Mouse (Mus musculus): ENCODE data around the gene Clcn1. TPM values are rescaled to one million over a fixed set of nuclear protein-coding genes. Genes with fewer than 3 reads are reported as not detected.

The Clcn1 gene
- total RNA-seq (2021) = 1 to 10 TPM; 4.3 to 4.9 TPM
- polyA plus RNA-seq (2012; rRNA removed) = 12.1 and 20.9 TPM in 2 replicates
- long read RNA-seq = 0 reads

DNA sequence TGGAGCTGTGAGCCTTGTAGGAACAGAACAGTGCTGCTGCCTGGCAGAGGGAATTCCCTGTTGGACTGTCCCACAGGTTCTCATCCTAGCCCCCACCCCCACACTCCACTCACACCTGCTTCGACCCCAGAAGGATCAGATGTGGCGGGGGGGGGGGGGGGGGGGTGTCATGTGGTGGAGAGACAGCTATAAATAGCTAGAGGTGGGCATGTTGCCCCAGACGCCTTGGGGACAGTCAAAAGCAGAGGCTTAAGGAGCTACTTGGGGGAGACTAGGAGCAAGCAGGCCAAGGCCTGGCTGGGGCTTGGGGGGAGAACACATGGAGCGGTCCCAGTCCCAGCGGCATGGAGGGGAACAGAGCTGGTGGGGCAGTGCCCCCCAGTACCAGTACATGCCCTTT, at the start of gene Clcn1:
Gene Clcn1, plus strand, starts transcription at position 238 of the 400 bp plus-strand sequence.
- Histone ChIP-seq H3K4me3 (peak within 1 kb of the TSS; percentile 38), H3K27me3 (ENCODE audit: control insufficient read depth, insufficient read depth, low read length) (no peaks in the 10 kb centered on the region), H3K4me1 (ENCODE audit: control insufficient read depth, insufficient read depth, low read length) (no peaks in the 10 kb centered on the region; the same call in 1 of the 2 replicates), H3K79me2 (replicated peaks; ENCODE audit: control insufficient read depth, insufficient read depth, low read length) (no peaks in the 10 kb centered on the region), H3K27ac (peak within 1 kb of the TSS; percentile 62), H3K9ac (ENCODE audit: low read depth, low read length) (peak within 1 kb of the TSS; percentile 72), H3K36me3 (ENCODE audit: control insufficient read depth, insufficient read depth, low read length) (peaks cover 12% of the 10 kb centered on the region)
- intact Hi-C loops (cut with DNase I) = no loop called here
- TF ChIP-seq POLR2A (IDR thresholded peaks at IDR 0.05; ENCODE audit: insufficient read depth, low read depth, low read length) (no peak; the same call in 1 of the 2 replicates), CTCF (IDR thresholded peaks at IDR 0.05) (no peak), EP300 (IDR thresholded peaks at IDR 0.05; ENCODE audit: insufficient read depth, low read depth, low read length) (no peak)
- 59% methylated on average over 5 of the region's 5 CpGs for WGBS
- DNase-seq = no peak

DNA sequence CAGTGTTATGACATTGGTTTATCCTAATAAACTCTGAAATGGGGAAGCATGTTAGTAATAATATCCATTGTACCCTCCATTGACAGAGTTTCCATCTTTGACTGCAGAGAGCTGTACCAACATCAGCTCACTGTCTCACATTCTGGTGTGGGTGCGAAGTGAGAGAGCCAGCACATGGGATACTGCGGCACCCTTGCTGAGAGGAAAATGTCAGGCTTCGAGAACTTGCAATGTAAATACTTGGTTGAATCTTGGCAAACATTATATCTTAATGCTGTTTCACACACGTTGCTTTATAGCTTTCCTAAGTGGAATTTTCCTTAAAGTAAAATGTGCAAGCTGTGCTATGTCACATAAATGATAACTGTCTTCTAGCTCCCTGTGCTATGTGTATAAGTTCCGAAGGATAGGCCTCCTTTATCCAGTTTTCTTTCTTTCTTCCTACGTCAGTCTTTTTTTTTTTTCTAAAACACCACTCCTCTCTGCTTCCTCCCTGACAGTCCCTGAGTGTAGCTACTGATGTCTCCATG, 49.1 kb upstream of the Clcn1 start:
- Histone ChIP-seq H3K27ac (no peak overlapping the region), H3K9ac (ENCODE audit: low read depth, low read length) (no peak overlapping the region), H3K4me3 (no peak overlapping the region), H3K4me1 (ENCODE audit: control insufficient read depth, insufficient read depth, low read length) (no peaks in the 10 kb centered on the region), H3K79me2 (replicated peaks; ENCODE audit: control insufficient read depth, insufficient read depth, low read length) (no peaks in the 10 kb centered on the region), H3K27me3 (ENCODE audit: control insufficient read depth, insufficient read depth, low read length) (no peaks in the 10 kb centered on the region), H3K36me3 (ENCODE audit: control insufficient read depth, insufficient read depth, low read length) (no peaks in the 10 kb centered on the region)
- no peak for TF ChIP-seq CTCF (IDR thresholded peaks at IDR 0.05)
- TF ChIP-seq EP300 (IDR thresholded peaks at IDR 0.05; ENCODE audit: insufficient read depth, low read depth, low read length) = no peak
- TF ChIP-seq POLR2A (IDR thresholded peaks at IDR 0.05; ENCODE audit: insufficient read depth, low read depth, low read length) = no peak
- 58% methylated on average over 6 of the region's 6 CpGs for WGBS
- no peak for DNase-seq
- intact Hi-C loops (cut with DNase I) = no loop called here

DNA sequence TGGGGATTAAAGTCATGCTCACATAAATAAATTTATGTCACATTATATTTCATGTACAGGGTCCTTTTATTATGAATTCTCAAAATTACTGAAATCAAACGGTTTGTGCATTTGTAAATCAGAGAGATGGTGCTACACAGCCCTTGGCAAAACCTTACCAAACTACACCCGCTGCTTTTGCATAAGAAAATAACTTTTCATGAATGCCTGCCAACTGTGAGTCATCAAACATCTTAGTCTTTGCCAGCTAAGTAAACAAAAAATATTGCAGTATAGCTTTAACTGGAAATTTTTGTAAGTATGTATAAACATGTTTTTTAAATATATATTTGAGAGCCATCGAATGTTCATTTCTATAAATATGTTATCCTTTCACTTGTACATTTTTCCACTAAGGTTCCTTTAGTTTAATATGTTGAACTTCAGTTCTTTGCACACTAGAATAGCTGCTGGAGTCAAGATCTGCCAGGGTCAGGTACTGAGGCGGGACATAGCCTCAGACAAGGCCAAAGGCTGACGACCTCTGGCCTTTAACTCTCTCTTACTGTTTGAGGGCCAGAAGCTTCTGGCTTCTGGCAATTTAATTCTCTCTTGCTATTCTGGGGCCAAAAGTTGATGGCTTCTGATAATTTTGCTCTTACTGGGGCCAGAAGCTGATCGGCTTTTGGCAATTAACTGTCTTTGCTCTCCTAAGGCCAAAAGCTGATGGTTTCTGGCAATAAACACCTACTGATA, 45.0 kb upstream of the Clcn1 start:
- no peak overlapping the region for H3K4me3 ChIP-seq
- intact Hi-C loops (cut with DNase I) = no loop called here
- 64% methylated on average over 6 of the region's 6 CpGs for WGBS
- no peaks in the 10 kb centered on the region for H3K27me3 ChIP-seq (ENCODE audit: control insufficient read depth, insufficient read depth, low read length)
- TF ChIP-seq POLR2A (IDR thresholded peaks at IDR 0.05; ENCODE audit: insufficient read depth, low read depth, low read length) (no peak), EP300 (IDR thresholded peaks at IDR 0.05; ENCODE audit: insufficient read depth, low read depth, low read length) (no peak), CTCF (IDR thresholded peaks at IDR 0.05) (no peak)
- no peak overlapping the region; the same call in 1 of the 2 replicates for H3K27ac ChIP-seq
- no peaks in the 10 kb centered on the region for H3K36me3 ChIP-seq (ENCODE audit: control insufficient read depth, insufficient read depth, low read length)
- no peaks in the 10 kb centered on the region for H3K79me2 ChIP-seq (replicated peaks; ENCODE audit: control insufficient read depth, insufficient read depth, low read length)
- H3K9ac ChIP-seq (ENCODE audit: low read depth, low read length) = no peak overlapping the region
- H3K4me1 ChIP-seq (ENCODE audit: control insufficient read depth, insufficient read depth, low read length) = no peaks in the 10 kb centered on the region; the same call in 1 of the 2 replicates
- no peak for DNase-seq

DNA sequence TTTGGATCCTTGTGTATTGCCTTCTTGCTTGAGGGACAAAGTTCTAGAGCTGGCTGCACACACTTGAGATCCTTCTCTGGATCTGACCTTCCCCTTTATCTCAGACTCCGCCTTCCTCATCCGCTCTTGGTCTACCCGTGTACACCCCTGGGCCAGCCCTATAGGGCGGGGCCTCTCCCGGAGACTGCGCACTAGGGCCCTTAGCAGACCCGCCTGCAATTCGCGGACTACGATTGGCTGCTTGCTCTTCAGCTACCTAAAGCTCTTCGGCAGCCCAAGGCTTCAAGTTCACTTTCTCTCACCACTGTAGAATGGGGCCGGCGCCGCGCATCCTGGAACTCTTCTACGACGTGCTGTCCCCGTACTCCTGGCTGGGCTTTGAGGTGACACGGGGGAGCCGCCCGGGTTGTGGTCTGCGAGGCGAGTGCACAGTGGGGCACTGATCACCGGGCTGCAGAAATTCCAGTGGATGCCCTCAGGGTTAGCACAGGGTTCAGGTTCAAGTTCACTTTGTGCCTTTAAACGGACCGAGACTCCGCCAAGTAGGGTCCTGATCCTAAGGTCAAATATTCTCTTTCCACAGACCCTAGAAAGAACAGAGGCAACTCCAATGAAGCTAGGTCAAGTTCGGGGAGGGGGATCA, 40.7 kb upstream of the Clcn1 start, which contains the start of gene Gstk1:
Gene Gstk1, plus strand, starts transcription at position 225 of the 643 bp plus-strand sequence.
- 2% methylated on average over 28 of the region's 28 CpGs for WGBS
- peak; percentile 86 to 92 for DNase-seq
- peak within 1 kb of the TSS; percentile 70 for H3K4me3 ChIP-seq
- no peaks in the 10 kb centered on the region for H3K27me3 ChIP-seq (ENCODE audit: control insufficient read depth, insufficient read depth, low read length)
- no peaks in the 10 kb centered on the region; the same call in 1 of the 2 replicates for H3K4me1 ChIP-seq (ENCODE audit: control insufficient read depth, insufficient read depth, low read length)
- H3K9ac ChIP-seq (ENCODE audit: low read depth, low read length) = peak within 1 kb of the TSS; percentile 85
- no peaks in the 10 kb centered on the region for H3K36me3 ChIP-seq (ENCODE audit: control insufficient read depth, insufficient read depth, low read length)
- intact Hi-C loops (cut with DNase I) = loop anchor here (1.0 kb wide), 1 partner anchor 18 kb away; the partner anchor contains the start of gene Casp2
- peak within 1 kb of the TSS; percentile 67 for H3K27ac ChIP-seq
- TF ChIP-seq POLR2A (IDR thresholded peaks at IDR 0.05; ENCODE audit: insufficient read depth, low read depth, low read length) = peak; percentile 82
- no peak for TF ChIP-seq CTCF (IDR thresholded peaks at IDR 0.05)
- H3K79me2 ChIP-seq (replicated peaks; ENCODE audit: control insufficient read depth, insufficient read depth, low read length) = no peaks in the 10 kb centered on the region

DNA sequence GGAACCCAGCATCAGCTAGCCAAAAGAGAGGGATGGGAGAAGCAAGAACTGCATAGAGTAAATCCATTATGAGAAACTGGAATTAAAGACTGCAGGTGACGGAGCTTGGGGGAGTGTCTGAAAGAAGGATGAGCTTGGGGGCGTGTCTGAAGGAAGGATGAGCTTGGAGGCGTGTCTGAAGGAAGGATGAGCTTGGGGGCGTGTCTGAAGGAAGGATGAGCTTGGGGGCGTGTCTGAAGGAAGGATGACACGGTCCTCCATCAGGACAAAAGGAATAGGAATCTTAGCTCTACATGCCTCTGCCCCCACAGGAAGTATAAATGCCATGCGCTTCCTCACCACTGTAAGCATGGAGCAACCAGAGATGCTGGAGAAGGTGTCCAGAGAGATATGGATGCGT, 39.3 kb upstream of the Clcn1 start:
- H3K27me3 ChIP-seq (ENCODE audit: control insufficient read depth, insufficient read depth, low read length) = no peaks in the 10 kb centered on the region
- TF ChIP-seq CTCF (IDR thresholded peaks at IDR 0.05) (no peak), EP300 (IDR thresholded peaks at IDR 0.05; ENCODE audit: insufficient read depth, low read depth, low read length) (no peak), POLR2A (IDR thresholded peaks at IDR 0.05; ENCODE audit: insufficient read depth, low read depth, low read length) (no peak)
- DNase-seq = no peak
- H3K79me2 ChIP-seq (replicated peaks; ENCODE audit: control insufficient read depth, insufficient read depth, low read length) = no peaks in the 10 kb centered on the region
- no peaks in the 10 kb centered on the region for H3K36me3 ChIP-seq (ENCODE audit: control insufficient read depth, insufficient read depth, low read length)
- H3K9ac ChIP-seq (ENCODE audit: low read depth, low read length) = no peak overlapping the region
- intact Hi-C loops (cut with DNase I) = no loop called here
- 41% methylated on average over 8 of the region's 8 CpGs for WGBS
- no peaks in the 10 kb centered on the region; the same call in 1 of the 2 replicates for H3K4me1 ChIP-seq (ENCODE audit: control insufficient read depth, insufficient read depth, low read length)
- no peak overlapping the region for H3K27ac ChIP-seq
- no peak overlapping the region for H3K4me3 ChIP-seq
